Mouse (Mus musculus): ENCODE measurements around the gene Gm20517.
A peak's percentile ranks its signal among the peaks of the same experiment; 100 is the strongest.
"Not testable (repeated sequence)": the region's sequence is repeated elsewhere in the genome, so short reads cannot be mapped to it uniquely, and the experiment has no call there.

The Gm20517 gene

GRCm38 (mm10) chr17:47597261-47597660, 14.1 kb upstream of the Gm20517 start:
- DNase-seq: peak; percentile 33

- peak; percentile 75 for DNase-seq
These were observed 13.4 kb upstream of the Gm20517 start for GRCm38 (mm10) chr17:47597838-47598579.

- DNase-seq: not testable (repeated sequence)
These were observed 12.6 kb upstream of the Gm20517 start for GRCm38 (mm10) chr17:47598580-47599304.

- peak; percentile 77 for DNase-seq
These were observed 11.7 kb upstream of the Gm20517 start for GRCm38 (mm10) chr17:47599511-47600297.

GRCm38 (mm10) chr17:47600601-47601388, 10.6 kb upstream of the Gm20517 start:
- DNase-seq: no peak

GRCm38 (mm10) chr17:47601389-47601755, 10.0 kb upstream of the Gm20517 start:
- DNase-seq: no peak

GRCm38 (mm10) chr17:47602289-47602688, 9.1 kb upstream of the Gm20517 start:
- DNase-seq: no peak

- peak; percentile 44 for DNase-seq
These were observed 5.2 kb upstream of the Gm20517 start for GRCm38 (mm10) chr17:47606220-47606619.

GRCm38 (mm10) chr17:47609182-47609581, 2.2 kb upstream of the Gm20517 start:
- DNase-seq: no peak

GRCm38 (mm10) chr17:47611661-47611982, 233 bp downstream of the Gm20517 start:
- no peak for DNase-seq

GRCm38 (mm10) chr17:47614018-47614417, 2.6 kb downstream of the Gm20517 start:
- peak; percentile 63 for DNase-seq

GRCm38 (mm10) chr17:47616119-47616518, 4.7 kb downstream of the Gm20517 start:
- DNase-seq: no peak

GRCm38 (mm10) chr17:47616652-47617051, 5.3 kb downstream of the Gm20517 start:
- no peak for DNase-seq

GRCm38 (mm10) chr17:47617605-47618307, 6.4 kb downstream of the Gm20517 start:
- DNase-seq: no peak

GRCm38 (mm10) chr17:47618556-47619311, 7.3 kb downstream of the Gm20517 start:
- DNase-seq: peak; percentile 44

- DNase-seq: no peak
These were observed 11.6 kb downstream of the Gm20517 start for GRCm38 (mm10) chr17:47622912-47623554.

- not testable (repeated sequence) for DNase-seq
These were observed 13.2 kb downstream of the Gm20517 start for GRCm38 (mm10) chr17:47624572-47624971.

GRCm38 (mm10) chr17:47625088-47625487, 13.7 kb downstream of the Gm20517 start:
- peak; percentile 36 for DNase-seq

- DNase-seq: peak; percentile 61
These were observed 14.6 kb downstream of the Gm20517 start for GRCm38 (mm10) chr17:47626031-47626430.

GRCm38 (mm10) chr17:47627791-47628190, 16.4 kb downstream of the Gm20517 start:
- DNase-seq: no peak

Data from lung, postnatal 10 days (tissue).